Mouse (Mus musculus) activated CD4-positive, CD25-positive, alpha-beta regulatory T cell, adult 4 months (primary cell): ENCODE measurements around the gene Ap4b1. TPM values are rescaled to one million over a fixed set of nuclear protein-coding genes. Genes with fewer than 3 reads are reported as not detected.
"Not testable (repeated sequence)": the region's sequence is repeated elsewhere in the genome, so short reads cannot be mapped to it uniquely, and the experiment has no call there.

Source experiments
- ATAC-seq: one replicate; pipeline ENCODE4 v1.8.0; 2017
- polyA plus RNA-seq, 2 experiments: library from polyadenylated mRNA; unstranded; fragments of 100-300 nt; shearing (Covaris generic); gene quantifications; one replicate each; pipeline ENCODE4 v1.2.1; 2017

Ap4b1 gene
- polyA plus RNA-seq: 10 to 100 TPM; 10.8 to 18.3 TPM

DNA sequence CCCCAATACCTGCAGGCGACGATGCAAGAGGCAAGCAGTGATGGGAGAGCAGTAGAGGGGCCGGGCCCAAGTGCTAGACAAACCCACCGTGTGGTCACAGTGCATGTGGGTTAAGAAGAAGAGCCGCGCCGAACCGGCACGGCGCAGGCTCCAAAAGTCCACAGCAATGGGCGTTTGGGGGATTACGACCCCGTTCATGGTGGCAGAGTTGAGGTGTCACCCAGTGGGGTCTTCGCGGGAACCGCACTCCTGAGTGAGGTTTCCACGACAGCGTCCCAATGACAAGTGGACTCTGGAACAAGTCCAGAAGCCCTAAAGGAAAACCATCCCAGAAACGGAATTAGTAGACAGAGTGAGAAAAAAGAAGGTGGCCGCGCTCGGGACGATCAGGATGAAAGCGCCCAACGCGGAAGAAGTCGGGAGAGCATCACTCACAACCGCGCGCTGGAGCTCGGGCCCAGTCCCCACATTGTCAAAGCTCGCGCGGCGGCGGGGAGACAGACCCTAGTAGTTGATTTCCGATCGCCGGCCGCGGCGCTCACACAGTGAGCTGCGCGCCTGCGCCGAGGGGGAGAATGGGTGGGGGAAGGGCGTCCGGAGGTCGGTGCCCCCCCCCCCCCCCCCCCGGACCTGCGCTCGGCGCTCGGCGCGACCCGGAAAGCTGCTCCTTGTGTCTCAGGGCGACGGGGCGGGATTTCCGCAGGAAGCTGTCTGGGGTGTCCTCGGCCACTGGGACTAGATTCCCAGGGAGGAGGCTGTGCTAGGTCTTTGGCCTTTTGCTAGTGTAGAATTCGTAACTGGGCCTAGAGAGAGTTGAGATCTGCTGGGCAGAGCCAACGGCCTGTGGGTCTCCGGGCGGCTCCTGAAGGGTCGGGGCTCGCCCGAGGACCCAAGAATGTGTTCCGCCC, at the start of gene Ap4b1, which contains the start of the genes Dclre1b and Gm43064:
Gene Ap4b1, plus strand, starts transcription at position 630 of the 908 bp plus-strand sequence.
Gene Dclre1b, minus strand, starts transcription at position 554 of the 908 bp plus-strand sequence.
Gene Gm43064, plus strand, starts transcription at position 683 of the 908 bp plus-strand sequence.
- peak; percentile 86 for ATAC-seq

DNA sequence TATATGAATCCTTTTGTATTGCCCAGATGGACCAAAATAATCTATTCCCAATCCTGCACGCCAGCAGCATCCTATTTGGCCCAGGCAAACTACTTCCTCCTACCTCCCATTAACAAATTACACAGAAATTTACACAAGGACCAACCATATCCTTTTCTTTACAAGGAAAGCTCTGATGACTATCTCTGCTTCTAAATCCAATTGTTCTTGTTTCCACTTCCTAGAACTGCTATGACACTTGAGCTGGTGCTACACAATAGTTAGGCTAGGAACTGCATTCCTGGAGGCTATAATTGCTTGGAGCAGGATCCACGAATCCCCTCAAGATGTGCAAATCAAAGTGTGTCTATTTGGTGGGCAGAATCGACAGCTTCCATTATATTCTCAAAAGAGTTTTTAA, 42.5 kb upstream of the Ap4b1 start:
- ATAC-seq: no peak

DNA sequence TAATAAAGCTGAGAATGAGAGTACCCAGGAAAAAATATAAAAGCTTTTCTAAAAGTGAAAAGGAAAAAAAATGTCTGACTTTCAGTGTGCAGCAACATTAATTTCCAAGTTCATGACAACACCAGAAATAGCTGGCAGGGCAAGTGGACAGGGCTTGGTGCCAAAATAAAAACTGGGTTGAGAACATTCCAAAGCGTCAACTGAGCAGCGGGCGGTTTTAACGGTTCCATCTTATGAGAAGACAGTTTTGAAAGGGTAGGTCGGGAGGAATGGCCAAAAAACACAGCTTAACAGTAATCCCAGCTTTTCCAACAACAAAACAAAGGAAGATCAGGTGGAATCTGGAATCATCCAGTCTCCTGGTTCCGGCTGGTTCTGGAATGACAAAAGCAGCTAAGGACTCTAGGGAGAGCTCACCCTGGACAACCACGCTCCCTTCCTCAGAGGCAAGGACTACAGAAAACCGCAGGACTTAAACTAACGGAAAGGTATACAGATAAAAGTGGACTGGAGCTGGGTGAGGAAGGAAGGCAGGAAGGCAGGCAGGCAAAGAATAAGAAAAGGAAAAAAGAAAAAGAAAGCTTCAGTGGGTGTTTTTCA, 37.7 kb upstream of the Ap4b1 start:
- ATAC-seq: no peak

GRCm38 (mm10) chr3:103772846-103773245, 36.5 kb upstream of the Ap4b1 start:
- peak; percentile 79 for ATAC-seq

- ATAC-seq: no peak
Measured at GRCm38 (mm10) chr3:103773508-103773907, 35.8 kb upstream of the Ap4b1 start.

DNA sequence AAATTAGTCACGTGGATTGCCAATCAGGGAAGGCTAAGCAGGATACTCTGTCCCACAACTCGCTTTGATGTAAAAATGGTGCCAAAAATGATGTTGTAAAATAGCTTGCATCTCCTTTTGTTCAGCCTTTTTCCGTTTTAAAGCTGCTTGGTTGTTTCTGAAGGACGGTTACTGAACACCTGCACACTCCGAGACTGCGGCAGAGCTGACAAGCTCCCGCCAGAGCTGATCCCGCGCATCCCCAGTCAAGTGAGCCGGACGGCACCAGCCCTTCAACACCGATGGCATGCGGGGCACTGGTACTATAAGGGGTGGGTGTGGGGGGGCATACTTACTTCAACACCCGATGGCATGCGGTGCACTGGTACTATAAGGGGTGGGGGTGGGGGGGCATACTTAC, 35.3 kb upstream of the Ap4b1 start:
- no peak for ATAC-seq

GRCm38 (mm10) chr3:103777940-103778339, 31.4 kb upstream of the Ap4b1 start:
- ATAC-seq: no peak

GRCm38 (mm10) chr3:103778660-103779059, 30.7 kb upstream of the Ap4b1 start:
- no peak for ATAC-seq

DNA sequence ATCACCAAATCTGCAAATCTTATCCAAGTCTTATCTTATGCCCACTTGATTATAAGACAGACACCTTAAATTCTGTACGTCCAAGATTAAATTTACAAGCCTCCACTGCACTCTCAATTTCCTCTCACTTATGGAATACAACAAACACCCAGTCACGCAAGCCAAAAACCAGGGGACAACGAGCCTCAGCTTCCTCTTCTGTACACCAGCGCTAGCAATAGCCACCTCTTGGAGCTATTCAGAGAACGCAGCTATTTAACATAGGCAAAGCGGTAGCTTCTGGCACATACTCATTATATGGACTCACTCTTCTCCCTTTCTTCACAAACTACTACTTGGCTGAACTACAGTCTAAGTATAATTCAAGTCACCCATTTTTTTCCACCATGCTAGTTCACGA, 30.1 kb upstream of the Ap4b1 start:
- no peak for ATAC-seq

GRCm38 (mm10) chr3:103780271-103780670, 29.0 kb upstream of the Ap4b1 start:
- peak; percentile 9 for ATAC-seq

DNA sequence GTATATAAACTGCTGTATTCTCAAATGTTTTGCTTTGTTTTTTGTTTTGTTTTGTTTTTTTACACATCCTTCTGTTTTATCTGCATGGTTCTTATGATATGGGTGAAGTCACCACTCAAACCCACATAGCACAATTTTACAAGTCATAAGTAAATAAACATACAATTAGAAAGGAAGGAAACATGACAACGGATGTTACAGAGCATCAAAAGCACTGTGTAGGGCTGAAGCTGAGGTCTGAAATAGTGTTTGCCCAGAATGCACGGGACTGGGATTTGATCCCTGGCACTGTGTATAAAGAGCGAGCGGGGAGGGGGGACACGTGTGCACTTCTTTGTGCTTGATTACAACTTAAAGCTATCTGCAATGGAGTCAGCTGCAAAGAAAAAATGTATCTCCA, 28.5 kb upstream of the Ap4b1 start:
- peak; percentile 67 for ATAC-seq

GRCm38 (mm10) chr3:103782844-103783609, 26.3 kb upstream of the Ap4b1 start:
- ATAC-seq: no peak

- ATAC-seq: no peak
Measured at GRCm38 (mm10) chr3:103787225-103787624, 22.1 kb upstream of the Ap4b1 start.

DNA sequence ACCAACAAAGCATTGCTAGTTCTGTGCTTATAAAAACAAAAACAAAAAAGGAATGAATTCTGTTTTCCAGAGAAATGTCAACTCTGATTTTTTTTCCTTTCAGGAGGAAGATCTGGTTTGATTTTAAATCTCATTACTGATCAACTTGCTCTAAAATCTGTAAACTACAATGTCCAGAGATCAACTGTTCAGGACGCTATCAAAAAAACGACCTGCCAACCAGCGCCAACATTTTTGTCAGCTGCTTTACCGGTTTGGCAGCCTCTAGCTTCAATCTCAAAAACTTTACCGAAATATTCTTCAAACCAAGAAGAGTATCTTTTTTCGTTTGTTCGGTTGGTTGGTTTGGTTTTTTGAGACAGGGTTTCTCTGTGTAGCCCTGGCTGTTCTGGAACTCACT, 20.2 kb upstream of the Ap4b1 start:
- ATAC-seq: no peak

- peak; percentile 61 for ATAC-seq
Measured at GRCm38 (mm10) chr3:103789891-103790345, 19.4 kb upstream of the Ap4b1 start.

DNA sequence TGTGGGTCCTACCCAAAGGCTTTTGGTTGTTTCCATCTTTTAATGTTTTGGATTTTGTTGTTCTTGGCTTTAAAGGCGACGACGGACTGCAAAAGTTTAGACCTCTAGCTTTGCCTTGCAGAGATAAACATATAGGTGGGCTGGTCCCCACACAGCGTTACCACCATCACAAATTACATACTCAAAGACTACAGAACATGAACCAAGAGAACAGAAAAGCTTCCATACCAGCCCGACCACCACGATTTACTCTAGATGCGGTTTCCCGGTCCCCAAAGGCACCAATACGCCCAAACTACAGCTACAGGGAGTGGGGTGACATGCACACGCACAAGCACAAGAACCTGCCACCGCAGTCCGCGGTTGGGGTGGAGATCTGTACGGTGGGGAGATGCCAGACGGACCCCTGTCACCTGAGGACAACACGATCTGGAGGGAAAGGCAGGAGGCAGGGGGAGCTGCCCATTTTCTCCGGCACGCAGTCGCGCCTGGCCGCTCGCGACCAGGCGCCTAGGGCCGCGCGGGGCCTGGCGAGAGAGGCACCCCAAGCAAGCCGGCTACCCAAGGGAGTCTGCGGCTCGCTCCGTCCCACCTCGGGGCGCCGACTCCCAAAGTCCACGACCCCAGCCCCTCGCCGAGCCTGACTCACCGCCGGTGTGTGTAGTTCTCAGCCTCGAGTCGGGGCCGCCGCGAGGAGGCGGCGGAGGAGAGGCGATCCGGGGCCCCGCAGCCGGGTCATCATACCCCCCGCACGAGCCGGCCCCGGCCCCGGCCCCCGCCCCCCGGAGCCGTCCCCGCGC, 18.8 kb upstream of the Ap4b1 start:
- peak; percentile 24 for ATAC-seq

- ATAC-seq: peak; percentile 83
Measured at GRCm38 (mm10) chr3:103791230-103792110, 17.9 kb upstream of the Ap4b1 start, which contains the start of gene Hipk1. TSS of gene Hipk1 (minus strand) at chr3:103791563.

DNA sequence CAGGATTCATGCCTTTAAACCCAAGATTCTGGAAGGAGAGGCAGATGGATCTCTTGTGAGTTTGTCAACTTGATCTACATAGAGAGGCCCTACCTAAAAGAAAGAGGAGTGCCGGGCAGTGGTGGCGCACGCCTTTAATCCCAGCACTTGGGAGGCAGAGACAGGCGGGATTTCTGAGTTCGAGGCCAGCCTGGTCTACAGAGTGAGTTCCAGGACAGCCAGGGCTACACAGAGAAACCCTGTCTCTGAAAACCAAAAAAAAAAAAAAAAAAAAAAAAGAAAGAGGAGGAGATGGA, 17.3 kb upstream of the Ap4b1 start:
- not testable (repeated sequence) for ATAC-seq

DNA sequence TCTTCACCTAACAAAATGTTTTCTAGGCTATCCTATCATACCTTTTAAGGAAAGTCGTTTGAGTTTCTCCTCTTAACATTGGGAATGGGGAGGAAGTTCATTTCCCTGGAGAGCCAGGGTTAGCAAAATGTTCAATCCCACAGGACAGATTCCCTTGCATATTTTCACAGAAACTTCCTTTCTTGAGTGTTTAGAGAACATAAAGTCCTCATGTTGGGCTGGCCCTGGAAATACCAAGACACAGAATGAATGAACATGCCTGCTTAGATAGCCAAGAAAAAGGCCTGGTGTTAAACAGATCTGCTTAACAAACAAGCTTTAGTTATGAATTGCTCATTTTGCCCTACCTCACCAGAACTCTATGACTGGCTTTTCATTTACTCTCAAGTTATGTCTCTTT, 16.8 kb upstream of the Ap4b1 start:
- ATAC-seq: no peak

- no peak for ATAC-seq
Measured at GRCm38 (mm10) chr3:103796389-103796788, 12.9 kb upstream of the Ap4b1 start.

GRCm38 (mm10) chr3:103799507-103799906, 9.8 kb upstream of the Ap4b1 start:
- no peak for ATAC-seq
